Mouse (Mus musculus) cerebellum, postnatal 36 days (tissue): Measurements from ENCODE around the gene Polh.

Experiments used
- DNase-seq, 2 experiments: peaks; one replicate each; pipeline ENCODE4 v3.0.0; 2021 to 2022; ENCODE audit warnings: mixed read lengths in 2 of 2

Gene Polh

DNA sequence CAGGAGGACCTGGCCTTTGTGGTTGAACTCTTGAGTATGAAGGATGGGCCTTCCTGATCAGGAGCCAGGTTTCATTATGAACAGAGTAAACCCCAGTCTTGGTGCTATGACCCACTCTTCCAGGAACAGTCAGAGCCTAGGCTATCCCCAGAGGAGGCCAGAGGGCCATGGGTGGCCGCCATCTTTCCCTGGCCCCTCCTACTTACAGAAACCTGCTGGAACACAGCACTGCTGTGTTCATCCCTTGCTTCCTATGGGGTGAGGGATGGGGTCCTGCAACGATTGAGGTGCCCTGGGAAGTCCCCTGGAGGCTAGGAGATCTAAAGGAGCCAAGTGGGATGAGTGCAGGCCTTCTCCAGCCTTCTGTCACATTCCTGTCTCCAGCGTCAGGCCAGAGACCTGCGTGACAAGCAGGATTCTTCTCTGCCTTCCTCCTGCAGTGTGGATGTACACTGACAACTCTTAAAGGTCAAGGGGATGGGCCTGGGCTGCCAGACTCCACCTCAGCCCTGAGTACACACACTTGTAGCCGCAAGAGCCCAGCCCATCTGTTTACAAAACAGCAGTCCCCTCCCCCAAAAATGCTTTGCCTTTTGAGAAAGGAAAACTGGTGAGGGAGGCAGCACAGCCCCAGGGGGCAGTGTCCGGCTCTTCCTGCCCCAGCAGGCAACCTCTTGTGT, 74.5 kb downstream of the Polh start:
- DNase-seq = no peak

DNA sequence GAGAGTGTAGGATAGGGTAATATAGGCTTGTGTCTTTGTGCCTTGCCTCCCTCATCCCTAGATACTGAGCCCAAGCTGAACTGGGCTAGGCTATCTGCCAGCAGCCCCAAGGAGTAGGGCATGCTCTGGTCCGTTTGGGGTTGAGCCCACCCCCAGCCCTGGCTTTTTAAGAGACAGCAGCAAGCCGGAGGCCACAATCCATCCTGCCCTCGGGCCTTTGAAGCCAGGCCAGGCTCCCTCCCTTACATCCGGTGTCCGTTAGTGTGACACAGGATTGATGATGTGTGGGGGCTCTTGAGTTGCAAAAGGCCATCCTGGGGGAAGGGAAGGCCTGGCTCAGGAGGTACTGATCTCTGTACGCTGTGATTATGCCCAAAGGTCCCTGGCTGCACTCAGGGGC, 75.8 kb downstream of the Polh start:
- DNase-seq = no peak

- no peak for DNase-seq
Measured at GRCm38 (mm10) chr17:46123953-46124700, 78.3 kb downstream of the Polh start.

GRCm38 (mm10) chr17:46123285-46123684, 79.2 kb downstream of the Polh start:
- DNase-seq = no peak

- DNase-seq = no peak
Measured at GRCm38 (mm10) chr17:46122791-46123190, 79.7 kb downstream of the Polh start.
